Mouse (Mus musculus) E14TG2a.4 (cell line): ENCODE data around the gene Iqschfp.

Experiments
- CTCF ChIP-seq: conservative IDR thresholded peaks from 2 replicates; pipeline ENCODE4 v1.5.1; 2014; ENCODE audit warnings: low read length
- NANOG ChIP-seq: IDR thresholded peaks from 2 replicates; pipeline ENCODE4 v1.6.1; 2014; ENCODE audit warnings: borderline replicate concordance, low read length, mixed read lengths
- POU5F1 ChIP-seq: IDR thresholded peaks from 2 replicates; pipeline ENCODE4 v1.6.1; 2014; ENCODE audit warnings: low read length, borderline replicate concordance

GRCm38 (mm10) chr3:68657589-68658245 lies 765.7 kb downstream of the Iqschfp start:
- TF ChIP-seq CTCF (no peak), POU5F1 (no peak), NANOG (no peak)
